Mouse (Mus musculus): Measurements from ENCODE around the gene Nox4. TPM values are rescaled to one million over a fixed set of nuclear protein-coding genes. Genes with fewer than 3 reads are reported as not detected.
A peak's percentile ranks its signal among the peaks of the same experiment; 100 is the strongest.

The Nox4 gene
- polyA plus RNA-seq, 1 experiment from 2014 or later: 4.1 TPM

DNA sequence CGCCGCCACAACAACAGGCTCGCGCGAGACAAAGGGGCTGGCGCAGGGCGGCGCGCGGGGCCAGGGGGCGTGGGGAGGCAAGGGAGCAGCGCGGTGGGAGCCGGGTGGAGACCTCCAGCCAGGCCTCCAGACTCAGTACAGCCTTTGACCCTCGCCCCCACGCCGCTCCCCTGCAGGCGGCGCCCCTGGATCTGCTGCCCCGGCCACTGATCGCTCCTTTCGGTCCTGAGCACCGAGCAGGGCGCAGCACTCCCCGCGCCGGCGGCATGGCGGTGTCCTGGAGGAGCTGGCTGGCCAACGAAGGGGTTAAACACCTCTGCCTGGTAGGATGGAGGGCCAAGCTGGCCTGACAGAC lies 661 bp downstream of the Nox4 start:
- Histone ChIP-seq H3K4me1 (ENCODE audit: control insufficient read depth, insufficient read depth, low read length) (0 out of 2 replicates have a peak, but pooled peaks cover 2% of the 10 kb centered on the region), H3K9me3 (replicated peaks; ENCODE audit: control insufficient read depth, low read length) (no peaks in the 10 kb centered on the region), H3K9ac (ENCODE audit: low read depth, low read length) (peak overlapping the region; percentile 85), H3K27me3 (ENCODE audit: control insufficient read depth, insufficient read depth, low read length) (no peaks in the 10 kb centered on the region), H3K4me3 (ENCODE audit: low read depth, low read length) (peak overlapping the region; percentile 69), H3K27ac (ENCODE audit: low read depth, low read length) (peak overlapping the region; percentile 76), H3K4me2 (peak overlapping the region; percentile 75), H3K36me3 (ENCODE audit: control insufficient read depth, insufficient read depth, low read length) (no peaks in the 10 kb centered on the region)
- ATAC-seq (replicated peaks; ENCODE audit: insufficient number of reproducible peaks, low FRiP score, low TSS enrichment): peak; percentile 88
- under 1% methylated on average over 18 of the region's 30 CpGs for WGBS (ENCODE audit: insufficient replicate concordance)

DNA sequence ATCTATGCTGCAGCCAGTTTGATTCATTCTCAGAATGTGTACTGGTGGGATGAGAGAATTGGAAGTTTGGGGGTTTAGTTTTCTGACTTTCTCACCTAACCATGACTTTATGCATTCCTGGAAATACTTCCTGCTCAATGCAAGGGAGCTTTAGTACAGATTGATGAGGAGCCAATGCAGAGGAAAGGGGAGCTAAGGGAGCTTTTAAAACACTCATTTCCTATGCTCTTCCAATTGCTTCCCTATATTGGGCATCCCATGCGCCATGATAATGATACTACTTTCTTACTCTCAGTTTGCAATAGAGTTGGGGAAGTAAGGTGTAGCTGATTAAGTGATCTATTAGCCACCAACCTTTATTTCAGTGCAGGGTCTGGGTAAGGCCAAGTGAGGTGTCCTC lies 1.0 kb downstream of the Nox4 start:
- 57% methylated on average over 1 of the region's 1 CpGs for WGBS (ENCODE audit: insufficient replicate concordance)
- no peak for ATAC-seq (replicated peaks; ENCODE audit: insufficient number of reproducible peaks, low FRiP score, low TSS enrichment)
- H3K27ac ChIP-seq (ENCODE audit: low read depth, low read length): no peak overlapping the region; the same call in 1 of the 2 replicates

DNA sequence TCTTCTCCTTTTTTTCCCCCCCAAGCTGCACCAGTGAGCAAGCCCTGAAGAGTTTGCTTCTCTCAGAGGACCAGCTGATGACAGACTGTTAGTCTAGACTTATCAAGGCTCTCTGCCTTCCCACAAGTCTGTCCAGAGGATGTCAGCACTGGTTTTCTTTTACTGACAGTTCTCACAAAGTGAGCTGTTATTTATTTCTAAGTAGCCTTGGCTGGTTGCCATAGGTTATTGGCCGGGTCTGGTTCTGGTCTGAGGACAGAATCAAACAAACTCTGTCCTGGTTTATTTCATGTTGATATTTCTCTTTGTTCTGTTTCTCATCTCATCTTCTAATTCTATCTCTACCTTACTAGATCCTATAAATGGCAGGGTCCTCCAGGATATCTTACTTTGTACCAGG lies 2.0 kb downstream of the Nox4 start:
- H3K36me3 ChIP-seq (ENCODE audit: control insufficient read depth, insufficient read depth, low read length): no peaks in the 10 kb centered on the region
- H3K27ac ChIP-seq (ENCODE audit: low read depth, low read length): no peak overlapping the region
- no peaks in the 10 kb centered on the region for H3K27me3 ChIP-seq (ENCODE audit: control insufficient read depth, insufficient read depth, low read length)
- no peak overlapping the region for H3K4me2 ChIP-seq
- H3K9ac ChIP-seq (ENCODE audit: low read depth, low read length): no peak overlapping the region
- H3K4me3 ChIP-seq (ENCODE audit: low read depth, low read length): no peak overlapping the region
- 15% methylated on average over 1 of the region's 1 CpGs for WGBS (ENCODE audit: insufficient replicate concordance)
- ATAC-seq (replicated peaks; ENCODE audit: insufficient number of reproducible peaks, low FRiP score, low TSS enrichment): no peak
- H3K9me3 ChIP-seq (replicated peaks; ENCODE audit: control insufficient read depth, low read length): no peaks in the 10 kb centered on the region
- 0 out of 2 replicates have a peak, but pooled peaks cover 2% of the 10 kb centered on the region for H3K4me1 ChIP-seq (ENCODE audit: control insufficient read depth, insufficient read depth, low read length)

More for the DNA sequence above, 1.0 kb downstream of the Nox4 start:
- H3K36me3 ChIP-seq (ENCODE audit: control insufficient read depth, insufficient read depth, low read length): no peaks in the 10 kb centered on the region
- peak overlapping the region; percentile 85 for H3K9ac ChIP-seq (ENCODE audit: low read depth, low read length)
- H3K4me3 ChIP-seq (ENCODE audit: low read depth, low read length): peak overlapping the region; percentile 69
- 0 out of 2 replicates have a peak, but pooled peaks cover 2% of the 10 kb centered on the region for H3K4me1 ChIP-seq (ENCODE audit: control insufficient read depth, insufficient read depth, low read length)
- H3K4me2 ChIP-seq: peak overlapping the region; percentile 75
- H3K27me3 ChIP-seq (ENCODE audit: control insufficient read depth, insufficient read depth, low read length): no peaks in the 10 kb centered on the region
- H3K9me3 ChIP-seq (replicated peaks; ENCODE audit: control insufficient read depth, low read length): no peaks in the 10 kb centered on the region

DNA sequence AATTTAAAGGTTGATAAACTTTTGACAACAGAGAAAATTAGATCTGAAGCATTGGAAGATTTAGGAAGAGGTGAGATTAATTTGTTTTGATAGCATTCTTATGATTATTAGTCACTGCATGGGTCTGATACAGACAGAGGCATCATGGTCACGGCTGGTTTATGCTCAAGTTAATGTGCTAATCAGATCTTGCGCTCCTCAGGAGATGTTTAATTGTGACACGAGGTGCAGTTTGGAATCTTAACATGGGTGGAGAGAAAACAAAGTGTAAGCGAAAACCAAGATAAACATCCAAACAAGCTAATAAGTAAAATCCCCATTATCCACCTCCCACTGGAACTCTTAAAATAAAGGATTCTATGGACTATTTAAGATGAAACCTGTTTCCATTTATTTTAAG lies 6.2 kb downstream of the Nox4 start:
- H3K27me3 ChIP-seq (ENCODE audit: control insufficient read depth, insufficient read depth, low read length): no peaks in the 10 kb centered on the region
- WGBS (ENCODE audit: insufficient replicate concordance): 68% methylated on average over 4 of the region's 4 CpGs
- H3K4me1 ChIP-seq (ENCODE audit: control insufficient read depth, insufficient read depth, low read length): 0 out of 2 replicates have a peak, but pooled peaks cover 2% of the 10 kb centered on the region
- H3K4me3 ChIP-seq (ENCODE audit: low read depth, low read length): no peak overlapping the region
- H3K36me3 ChIP-seq (ENCODE audit: control insufficient read depth, insufficient read depth, low read length): no peaks in the 10 kb centered on the region
- H3K9me3 ChIP-seq (replicated peaks; ENCODE audit: control insufficient read depth, low read length): no peaks in the 10 kb centered on the region
- ATAC-seq (replicated peaks; ENCODE audit: insufficient number of reproducible peaks, low FRiP score, low TSS enrichment): no peak
- no peak overlapping the region for H3K4me2 ChIP-seq
- H3K27ac ChIP-seq (ENCODE audit: low read depth, low read length): no peak overlapping the region
- no peak overlapping the region for H3K9ac ChIP-seq (ENCODE audit: low read depth, low read length)

DNA sequence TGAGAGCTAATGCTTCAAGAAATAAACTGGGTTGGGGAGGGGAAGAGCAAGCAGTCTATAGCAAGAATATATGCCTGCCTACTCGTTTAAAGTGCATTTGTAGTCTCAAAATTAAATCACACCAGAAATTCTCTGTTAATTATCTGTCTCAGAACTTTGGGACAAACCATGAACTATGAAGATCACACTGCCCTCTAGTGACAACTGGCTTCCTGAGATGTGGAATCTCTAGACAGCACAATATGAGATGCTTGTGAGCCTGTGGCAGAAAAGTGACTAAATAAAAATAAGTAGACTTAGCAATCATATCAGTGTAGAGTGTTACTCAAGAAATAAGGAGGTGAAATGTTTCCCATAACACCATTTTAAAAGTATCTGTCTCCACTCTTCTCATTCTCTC lies 31.3 kb downstream of the Nox4 start:
- Histone ChIP-seq H3K27ac (ENCODE audit: low read depth, low read length) (no peak overlapping the region), H3K36me3 (ENCODE audit: control insufficient read depth, insufficient read depth, low read length) (no peaks in the 10 kb centered on the region), H3K27me3 (ENCODE audit: control insufficient read depth, insufficient read depth, low read length) (no peaks in the 10 kb centered on the region), H3K4me2 (no peak overlapping the region), H3K4me3 (ENCODE audit: low read depth, low read length) (no peak overlapping the region), H3K9me3 (replicated peaks; ENCODE audit: control insufficient read depth, low read length) (no peaks in the 10 kb centered on the region), H3K9ac (ENCODE audit: low read depth, low read length) (no peak overlapping the region), H3K4me1 (ENCODE audit: control insufficient read depth, insufficient read depth, low read length) (no peaks in the 10 kb centered on the region)
- ATAC-seq (replicated peaks; ENCODE audit: insufficient number of reproducible peaks, low FRiP score, low TSS enrichment): no peak
- WGBS (ENCODE audit: insufficient replicate concordance): 6% methylated on average over 1 of the region's 1 CpGs

DNA sequence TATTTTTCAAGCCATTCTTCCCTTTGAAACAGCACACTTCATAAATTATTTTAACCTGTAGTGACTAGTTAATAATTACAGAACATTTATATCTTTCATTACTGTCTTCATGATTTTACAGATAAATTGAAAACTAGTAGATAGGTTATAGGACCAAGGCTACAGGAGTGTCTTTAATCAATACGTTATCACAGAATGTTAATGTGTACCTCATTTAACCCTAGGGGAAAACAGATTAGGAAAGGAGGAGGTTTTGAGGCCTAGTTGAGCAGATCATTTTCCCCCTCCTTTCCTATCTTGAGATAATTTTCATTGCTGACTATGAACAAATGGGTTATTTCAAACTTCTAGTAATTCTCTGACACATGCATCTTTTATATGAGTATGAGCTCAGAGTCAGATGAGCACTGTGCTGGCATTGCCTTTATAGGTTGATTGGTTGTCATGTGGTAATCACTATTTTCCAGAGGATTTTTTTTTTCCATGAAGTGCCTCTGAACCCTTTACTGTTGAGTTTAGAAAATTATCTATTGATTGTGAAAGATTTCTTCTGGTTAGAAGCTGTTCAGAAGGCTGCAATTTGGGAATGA lies 57.9 kb downstream of the Nox4 start:
- Histone ChIP-seq H3K36me3 (ENCODE audit: control insufficient read depth, insufficient read depth, low read length) (no peaks in the 10 kb centered on the region), H3K9me3 (replicated peaks; ENCODE audit: control insufficient read depth, low read length) (no peaks in the 10 kb centered on the region), H3K27me3 (ENCODE audit: control insufficient read depth, insufficient read depth, low read length) (no peaks in the 10 kb centered on the region), H3K4me2 (no peak overlapping the region), H3K9ac (ENCODE audit: low read depth, low read length) (no peak overlapping the region), H3K4me1 (ENCODE audit: control insufficient read depth, insufficient read depth, low read length) (no peaks in the 10 kb centered on the region), H3K4me3 (ENCODE audit: low read depth, low read length) (no peak overlapping the region), H3K27ac (ENCODE audit: low read depth, low read length) (no peak overlapping the region)
- 87% methylated on average over 1 of the region's 1 CpGs for WGBS (ENCODE audit: insufficient replicate concordance)
- no peak for ATAC-seq (replicated peaks; ENCODE audit: insufficient number of reproducible peaks, low FRiP score, low TSS enrichment)

DNA sequence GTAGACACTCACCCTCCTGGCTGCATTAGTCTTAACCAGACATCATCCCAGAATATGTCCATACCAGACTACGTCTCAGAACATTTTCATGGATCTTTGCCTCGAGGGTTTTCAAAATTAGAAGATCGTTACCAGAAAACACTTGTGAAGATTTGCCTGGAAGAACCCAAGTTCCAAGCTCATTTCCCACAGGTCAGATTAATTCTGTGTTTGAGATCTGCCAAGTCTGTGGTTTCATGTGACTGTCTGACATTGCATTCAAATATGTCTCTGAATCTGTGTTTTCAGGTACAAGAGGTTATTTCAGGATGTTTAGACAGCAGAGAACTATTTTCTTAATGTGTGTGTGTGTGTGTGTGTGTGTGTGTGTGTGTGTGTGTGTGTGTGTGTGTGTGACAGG lies 75.7 kb downstream of the Nox4 start:
- Histone ChIP-seq H3K36me3 (ENCODE audit: control insufficient read depth, insufficient read depth, low read length) (no peaks in the 10 kb centered on the region), H3K4me1 (ENCODE audit: control insufficient read depth, insufficient read depth, low read length) (no peaks in the 10 kb centered on the region), H3K4me2 (no peak overlapping the region), H3K9me3 (replicated peaks; ENCODE audit: control insufficient read depth, low read length) (no peaks in the 10 kb centered on the region), H3K9ac (ENCODE audit: low read depth, low read length) (no peak overlapping the region), H3K27ac (ENCODE audit: low read depth, low read length) (no peak overlapping the region), H3K4me3 (ENCODE audit: low read depth, low read length) (no peak overlapping the region), H3K27me3 (ENCODE audit: control insufficient read depth, insufficient read depth, low read length) (no peaks in the 10 kb centered on the region)
- WGBS (ENCODE audit: insufficient replicate concordance): 84% methylated on average over 3 of the region's 3 CpGs
- no peak for ATAC-seq (replicated peaks; ENCODE audit: insufficient number of reproducible peaks, low FRiP score, low TSS enrichment)

DNA sequence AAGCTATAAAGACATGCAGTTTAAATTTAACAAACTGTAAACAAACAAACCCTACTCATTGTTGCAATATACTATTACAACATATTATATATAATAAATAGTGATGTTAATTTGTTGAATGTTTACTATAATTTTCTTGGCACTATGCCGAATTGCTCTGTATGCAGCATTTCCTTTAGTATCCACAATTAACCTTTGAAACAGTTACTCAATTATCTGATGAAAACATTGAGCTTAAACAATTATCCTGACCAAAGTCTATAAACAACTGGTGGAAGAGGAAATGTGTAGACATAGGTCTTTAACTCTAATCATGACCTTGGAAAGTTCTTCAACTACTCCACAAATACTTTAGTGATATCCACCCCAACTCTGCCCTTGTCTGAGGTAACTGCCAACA lies 76.2 kb downstream of the Nox4 start:
- WGBS (ENCODE audit: insufficient replicate concordance): 77% methylated on average over 1 of the region's 1 CpGs

DNA sequence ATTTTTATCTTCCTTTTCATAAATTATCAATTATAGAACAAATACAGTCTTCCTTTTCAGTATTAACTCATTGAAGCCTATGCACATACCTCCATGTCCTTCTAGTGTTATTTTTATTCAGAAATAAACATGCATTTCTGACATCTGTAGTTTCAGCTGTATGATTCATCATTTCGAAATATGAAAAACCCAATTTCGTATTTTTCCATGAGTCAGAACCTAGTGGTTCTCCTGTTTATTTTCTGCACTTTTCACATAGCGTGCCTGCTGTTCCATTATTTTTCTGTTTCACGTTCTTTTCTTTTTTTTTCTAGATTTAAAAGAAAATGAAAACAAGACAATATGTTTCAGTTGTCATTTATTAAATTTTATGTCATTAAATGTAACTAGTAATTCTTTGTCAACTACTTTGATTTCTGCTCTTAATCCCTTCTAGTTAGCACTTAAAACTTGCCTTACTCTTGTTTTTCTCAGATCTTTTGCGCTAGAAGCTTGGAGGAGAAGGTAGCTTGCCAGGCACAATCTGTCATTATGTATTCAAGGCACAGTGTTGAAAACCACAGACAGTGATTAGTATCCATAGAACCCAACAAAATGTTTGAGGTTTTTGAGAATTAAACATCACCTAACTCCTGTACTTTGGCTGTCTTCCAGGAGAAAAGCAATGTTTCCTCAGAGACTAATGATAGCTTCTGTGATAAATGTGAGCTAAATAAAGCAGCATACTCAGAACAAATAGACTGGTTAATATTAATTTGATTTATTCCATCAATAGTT lies 85.1 kb downstream of the Nox4 start:
- H3K36me3 ChIP-seq (ENCODE audit: control insufficient read depth, insufficient read depth, low read length): no peaks in the 10 kb centered on the region
- H3K27ac ChIP-seq (ENCODE audit: low read depth, low read length): no peak overlapping the region
- no peaks in the 10 kb centered on the region for H3K4me1 ChIP-seq (ENCODE audit: control insufficient read depth, insufficient read depth, low read length)
- no peak overlapping the region for H3K9ac ChIP-seq (ENCODE audit: low read depth, low read length)
- no peaks in the 10 kb centered on the region for H3K27me3 ChIP-seq (ENCODE audit: control insufficient read depth, insufficient read depth, low read length)
- H3K4me3 ChIP-seq (ENCODE audit: low read depth, low read length): no peak overlapping the region
- no peak for ATAC-seq (replicated peaks; ENCODE audit: insufficient number of reproducible peaks, low FRiP score, low TSS enrichment)
- WGBS (ENCODE audit: insufficient replicate concordance): 79% methylated on average over 5 of the region's 5 CpGs
- H3K9me3 ChIP-seq (replicated peaks; ENCODE audit: control insufficient read depth, low read length): no peaks in the 10 kb centered on the region
- H3K4me2 ChIP-seq: no peak overlapping the region

More for the DNA sequence above, 76.2 kb downstream of the Nox4 start:
- Histone ChIP-seq H3K4me1 (ENCODE audit: control insufficient read depth, insufficient read depth, low read length) (no peaks in the 10 kb centered on the region), H3K27me3 (ENCODE audit: control insufficient read depth, insufficient read depth, low read length) (no peaks in the 10 kb centered on the region), H3K4me3 (ENCODE audit: low read depth, low read length) (no peak overlapping the region), H3K36me3 (ENCODE audit: control insufficient read depth, insufficient read depth, low read length) (no peaks in the 10 kb centered on the region), H3K9ac (ENCODE audit: low read depth, low read length) (no peak overlapping the region), H3K4me2 (no peak overlapping the region), H3K9me3 (replicated peaks; ENCODE audit: control insufficient read depth, low read length) (no peaks in the 10 kb centered on the region), H3K27ac (ENCODE audit: low read depth, low read length) (no peak overlapping the region)
- no peak for ATAC-seq (replicated peaks; ENCODE audit: insufficient number of reproducible peaks, low FRiP score, low TSS enrichment)
